Mouse (Mus musculus) heart, embryonic 13.5 days (tissue): ENCODE measurements around the gene Tns3. TPM values are rescaled to one million over a fixed set of nuclear protein-coding genes. Genes with fewer than 3 reads are reported as not detected.

Source experiments
- ATAC-seq: fragments of 200-750 bp; cut with Nextera tagmentation; 2 replicates; pipeline ENCODE4 v1.8.0; 2017; ENCODE audit warnings: moderate TSS enrichment; ENCODE audit not compliant: insufficient number of reproducible peaks, low FRiP score, low TSS enrichment; ENCODE audit errors: extremely low read depth
- H3K27ac ChIP-seq: fragments of 300-500 bp; sonication (generic); replicated peaks from 2 replicates; pipeline ENCODE4 v1.5.1; 2015; ENCODE audit warnings: moderate library complexity, mild to moderate bottlenecking, inconsistent platforms
- H3K27me3 ChIP-seq: fragments of 300-500 bp; sonication (generic); replicated peaks from 2 replicates; pipeline ENCODE4 v1.6.1; 2015; ENCODE audit warnings: mild to moderate bottlenecking, inconsistent platforms
- H3K36me3 ChIP-seq: fragments of 300-500 bp; sonication (generic); 2 replicates; pipeline ENCODE4 v1.6.1; 2015; ENCODE audit warnings: mild to moderate bottlenecking, inconsistent platforms
- H3K4me1 ChIP-seq: fragments of 300-500 bp; sonication (generic); 2 replicates; pipeline ENCODE4 v1.6.1; 2015; ENCODE audit warnings: inconsistent platforms
- H3K4me2 ChIP-seq: fragments of 300-500 bp; sonication (generic); 2 replicates; pipeline ENCODE4 v1.6.1; 2015; ENCODE audit warnings: inconsistent platforms, mild to moderate bottlenecking, moderate library complexity
- H3K4me3 ChIP-seq: fragments of 300-500 bp; sonication (generic); 2 replicates; pipeline ENCODE4 v1.5.1; 2015; ENCODE audit warnings: moderate library complexity, mild to moderate bottlenecking, inconsistent platforms
- H3K9ac ChIP-seq: fragments of 300-500 bp; sonication (generic); 2 replicates; pipeline ENCODE4 v1.6.1; 2015; ENCODE audit warnings: inconsistent platforms, mild to moderate bottlenecking, moderate library complexity
- H3K9me3 ChIP-seq: fragments of 300-500 bp; sonication (generic); 2 replicates; pipeline ENCODE4 v1.6.1; 2016; ENCODE audit warnings: inconsistent platforms
- WGBS: fragments of 180-500 bp; shearing (Covaris S2); methylation state at CpG from one replicate; pipeline ENCODE4 v1.1.7; 2015; ENCODE audit warnings: mixed read lengths; 5-methylcytosine and 5-hydroxymethylcytosine counted together
- polyA plus RNA-seq: library from polyadenylated mRNA; unstranded; fragments of >200 nt; fragmentation: Nextera tagmentation; extraction: Ambion mirVana; gene quantifications from 2 replicates; pipeline ENCODE4 v1.2.1, GENCODE M21; 2015

The Tns3 gene
- polyA plus RNA-seq, 1 experiment from 2014 or later: 15.2 TPM

DNA sequence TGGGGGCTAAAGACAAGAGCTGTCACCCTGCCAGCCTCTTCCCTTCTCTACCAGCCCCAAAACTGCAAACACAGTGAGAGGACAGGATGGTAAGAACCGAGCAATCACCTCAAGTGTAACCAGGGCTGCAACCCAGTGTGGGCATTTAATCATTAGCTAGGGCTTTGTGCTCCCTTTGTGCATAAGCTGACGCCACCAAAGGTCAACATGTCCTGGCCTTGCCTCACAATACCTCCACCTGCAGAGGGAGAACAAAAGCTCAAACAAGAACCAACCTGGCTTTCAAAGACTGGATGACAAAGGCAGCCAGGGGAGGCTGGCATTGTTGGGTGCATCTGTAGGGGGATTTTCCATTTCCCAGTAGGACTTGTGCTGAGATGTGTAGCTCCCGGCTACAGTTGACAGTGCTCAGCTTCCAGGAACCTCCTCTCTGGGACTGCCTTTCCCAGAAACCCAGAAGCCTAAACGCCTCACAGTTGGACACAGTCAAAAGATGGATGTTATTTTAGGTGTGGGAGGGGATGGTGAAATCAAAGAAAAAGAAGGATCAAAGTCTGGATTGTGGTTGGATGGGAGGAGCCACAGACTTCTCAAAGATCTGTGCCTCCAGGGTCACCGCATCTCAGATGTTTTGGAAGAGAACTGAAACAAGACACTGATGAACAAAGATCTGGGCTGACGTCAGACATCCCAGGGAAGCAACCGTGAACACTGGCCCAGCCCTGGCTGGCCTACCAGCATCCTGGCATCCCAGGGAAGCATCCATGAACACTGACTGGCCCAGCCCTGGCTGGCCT is 94.9 kb downstream of the Tns3 start:
- no peak for ATAC-seq
- WGBS: 60% methylated on average over 7 of the region's 7 CpGs
- Histone ChIP-seq H3K4me1 (peaks cover 24% of the 10 kb centered on the region), H3K4me2 (no peak overlapping the region), H3K36me3 (peaks cover 13% of the 10 kb centered on the region), H3K9me3 (0 out of 2 replicates have a peak, but pooled peaks cover 7% of the 10 kb centered on the region), H3K27ac (no peak overlapping the region), H3K4me3 (no peak overlapping the region), H3K27me3 (no peaks in the 10 kb centered on the region), H3K9ac (no peak overlapping the region)

- Histone ChIP-seq H3K9ac (no peak overlapping the region), H3K4me3 (no peak overlapping the region), H3K27me3 (no peaks in the 10 kb centered on the region), H3K9me3 (0 out of 2 replicates have a peak, but pooled peaks cover 7% of the 10 kb centered on the region), H3K4me1 (peaks cover 24% of the 10 kb centered on the region), H3K36me3 (peaks cover 13% of the 10 kb centered on the region), H3K4me2 (no peak overlapping the region), H3K27ac (no peak overlapping the region)
- no peak for ATAC-seq
- WGBS: 78% methylated on average over 7 of the region's 7 CpGs
Observed at GRCm38 (mm10) chr11:8568829-8569228, 95.5 kb downstream of the Tns3 start.

DNA sequence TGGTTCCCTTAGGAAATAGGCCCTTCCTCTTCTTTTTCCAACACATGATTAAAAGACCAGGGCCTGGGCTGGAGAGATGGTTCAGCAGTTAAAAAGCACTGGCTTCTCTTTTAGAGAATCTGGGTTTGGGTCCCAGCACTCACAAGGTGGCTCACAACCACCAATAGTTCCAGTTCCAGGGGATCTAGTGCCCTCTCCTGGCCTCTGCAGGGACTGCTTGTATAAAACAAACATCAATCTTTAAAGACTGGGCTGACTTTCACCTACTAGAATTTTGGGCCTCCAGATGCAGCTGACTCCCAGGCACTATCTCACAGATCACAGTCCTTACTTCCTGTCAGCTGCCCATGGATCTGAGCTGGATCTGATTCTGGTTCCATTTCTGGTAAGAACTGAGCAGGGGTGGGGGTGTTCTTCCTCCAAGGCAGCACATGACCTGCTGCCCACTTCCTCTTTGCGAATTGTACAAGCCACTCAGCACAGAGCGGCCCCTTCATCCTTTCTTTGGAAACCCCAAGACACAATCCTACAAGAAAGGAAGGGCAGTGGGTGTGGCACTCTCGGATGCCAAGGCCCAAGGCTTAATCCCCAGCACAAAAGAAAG is 98.0 kb downstream of the Tns3 start:
- Histone ChIP-seq H3K36me3 (peaks cover 13% of the 10 kb centered on the region), H3K27ac (no peak overlapping the region), H3K4me3 (no peak overlapping the region), H3K9me3 (0 out of 2 replicates have a peak, but pooled peaks cover 7% of the 10 kb centered on the region), H3K27me3 (no peaks in the 10 kb centered on the region), H3K4me2 (no peak overlapping the region), H3K9ac (no peak overlapping the region), H3K4me1 (peaks cover 8% of the 10 kb centered on the region; the same call in 1 of the 2 replicates)
- WGBS: 84% methylated on average over 3 of the region's 3 CpGs
- ATAC-seq: no peak

- H3K4me1 ChIP-seq: peaks cover 30% of the 10 kb centered on the region
- H3K4me3 ChIP-seq: no peak overlapping the region
- no peak overlapping the region for H3K9ac ChIP-seq
- no peaks in the 10 kb centered on the region for H3K36me3 ChIP-seq
- no peaks in the 10 kb centered on the region for H3K9me3 ChIP-seq
- H3K27ac ChIP-seq: no peak overlapping the region
- H3K4me2 ChIP-seq: no peak overlapping the region
- 83% methylated on average over 12 of the region's 12 CpGs for WGBS
- H3K27me3 ChIP-seq: no peaks in the 10 kb centered on the region
- ATAC-seq: no peak
Observed at GRCm38 (mm10) chr11:8558761-8559282, 105.5 kb downstream of the Tns3 start.

DNA sequence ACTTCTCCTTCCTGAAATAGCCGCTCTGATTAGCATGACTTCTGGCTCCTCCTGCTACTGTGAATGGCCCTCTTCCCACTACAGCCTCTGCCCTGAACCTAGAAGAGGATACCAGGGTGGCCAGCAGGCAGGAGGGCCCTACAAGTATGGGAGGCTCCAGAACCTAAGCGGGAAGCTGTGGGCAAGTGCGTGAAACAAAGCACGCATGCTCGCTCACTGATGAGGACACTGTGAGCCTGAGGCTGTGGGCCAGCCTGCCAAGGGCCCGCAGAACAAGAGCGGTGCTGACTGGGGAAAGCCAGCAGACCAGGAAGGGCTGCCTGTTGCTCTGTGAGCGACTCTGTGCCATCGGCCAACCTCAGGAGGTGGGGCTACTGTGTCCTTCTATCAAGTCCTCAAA is 106.1 kb downstream of the Tns3 start:
- Histone ChIP-seq H3K36me3 (no peaks in the 10 kb centered on the region), H3K9ac (no peak overlapping the region), H3K27me3 (no peaks in the 10 kb centered on the region), H3K9me3 (no peaks in the 10 kb centered on the region), H3K4me1 (peaks cover 30% of the 10 kb centered on the region), H3K27ac (0 out of 2 replicates have a peak overlapping the region, but pooled peaks have one; percentile 17), H3K4me3 (no peak overlapping the region), H3K4me2 (no peak overlapping the region)
- no peak for ATAC-seq
- 68% methylated on average over 9 of the region's 9 CpGs for WGBS

DNA sequence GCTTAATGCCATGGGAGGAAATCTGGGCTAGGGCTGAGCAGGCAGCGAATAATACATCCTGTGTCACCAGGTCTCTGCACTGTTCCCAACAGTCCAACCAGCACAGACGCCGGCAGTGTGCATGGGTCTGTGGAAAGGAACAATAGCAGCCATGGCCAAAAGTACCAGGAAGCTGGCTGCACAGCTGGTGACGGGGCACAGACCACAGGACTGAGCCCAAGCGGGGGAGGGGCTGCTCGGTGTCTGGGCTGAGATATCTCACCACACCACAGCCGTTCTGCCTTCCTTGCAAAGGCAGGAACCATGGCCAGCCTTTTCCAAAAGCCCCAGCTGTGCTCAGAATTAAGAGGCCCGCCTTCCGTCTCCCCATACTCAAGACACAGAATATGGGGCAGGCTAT is 107.3 kb downstream of the Tns3 start:
- Histone ChIP-seq H3K4me1 (peaks cover 30% of the 10 kb centered on the region), H3K36me3 (no peaks in the 10 kb centered on the region), H3K9ac (no peak overlapping the region), H3K4me2 (peak overlapping the region; percentile 4; the same call in 1 of the 2 replicates), H3K9me3 (no peaks in the 10 kb centered on the region), H3K27me3 (no peaks in the 10 kb centered on the region), H3K27ac (peak overlapping the region; percentile 39; the same call in 1 of the 2 replicates), H3K4me3 (no peak overlapping the region)
- no peak for ATAC-seq
- WGBS: 28% methylated on average over 9 of the region's 9 CpGs

GRCm38 (mm10) chr11:8551710-8552109 is 112.6 kb downstream of the Tns3 start:
- Histone ChIP-seq H3K9ac (no peak overlapping the region), H3K4me2 (no peak overlapping the region), H3K27ac (no peak overlapping the region), H3K27me3 (no peaks in the 10 kb centered on the region), H3K36me3 (peaks cover 14% of the 10 kb centered on the region), H3K4me1 (peaks cover 26% of the 10 kb centered on the region), H3K4me3 (no peak overlapping the region), H3K9me3 (no peaks in the 10 kb centered on the region)
- ATAC-seq: no peak
- WGBS: 86% methylated on average over 5 of the region's 5 CpGs

- no peak overlapping the region for H3K4me2 ChIP-seq
- WGBS: 32% methylated on average over 5 of the region's 5 CpGs
- H3K9me3 ChIP-seq: no peaks in the 10 kb centered on the region
- no peak for ATAC-seq
- H3K36me3 ChIP-seq: peaks cover 28% of the 10 kb centered on the region
- peaks cover 22% of the 10 kb centered on the region for H3K4me1 ChIP-seq
- H3K4me3 ChIP-seq: no peak overlapping the region
- no peaks in the 10 kb centered on the region for H3K27me3 ChIP-seq
- 0 out of 2 replicates have a peak overlapping the region, but pooled peaks have one; percentile 1 for H3K27ac ChIP-seq
- no peak overlapping the region for H3K9ac ChIP-seq
Observed at GRCm38 (mm10) chr11:8547661-8548060, 116.7 kb downstream of the Tns3 start.

- Histone ChIP-seq H3K36me3 (peaks cover 28% of the 10 kb centered on the region), H3K27ac (no peak overlapping the region), H3K9me3 (no peaks in the 10 kb centered on the region), H3K27me3 (no peaks in the 10 kb centered on the region), H3K4me3 (no peak overlapping the region), H3K4me1 (peaks cover 40% of the 10 kb centered on the region), H3K4me2 (no peak overlapping the region), H3K9ac (no peak overlapping the region)
- WGBS: 92% methylated on average over 1 of the region's 1 CpGs
- ATAC-seq: no peak
Observed at GRCm38 (mm10) chr11:8545798-8546197, 118.5 kb downstream of the Tns3 start.

DNA sequence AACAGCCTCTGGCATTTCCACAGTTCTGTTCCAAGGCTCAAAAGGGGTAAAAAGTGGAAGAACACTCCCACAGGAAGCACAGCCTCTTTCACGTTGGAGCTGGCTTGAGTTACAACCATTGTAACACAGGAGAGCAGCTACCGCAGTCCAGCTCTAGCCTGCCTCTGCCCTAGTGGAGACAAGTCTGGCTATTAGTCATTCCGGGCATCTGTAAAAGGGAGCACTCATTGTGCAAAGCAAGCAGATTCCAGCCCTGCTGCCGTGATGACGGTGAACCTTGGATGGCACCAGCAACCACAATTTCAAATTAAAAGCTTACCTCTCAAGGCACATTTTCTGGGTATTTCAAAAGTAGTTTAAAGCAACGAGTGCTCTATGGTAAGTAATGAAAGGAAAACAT is 120.0 kb downstream of the Tns3 start:
- H3K4me3 ChIP-seq: no peak overlapping the region
- no peaks in the 10 kb centered on the region for H3K9me3 ChIP-seq
- no peak for ATAC-seq
- WGBS: 53% methylated on average over 6 of the region's 6 CpGs
- peaks cover 31% of the 10 kb centered on the region for H3K36me3 ChIP-seq
- no peak overlapping the region for H3K9ac ChIP-seq
- no peak overlapping the region for H3K27ac ChIP-seq
- H3K4me2 ChIP-seq: no peak overlapping the region
- no peaks in the 10 kb centered on the region for H3K27me3 ChIP-seq
- H3K4me1 ChIP-seq: peaks cover 47% of the 10 kb centered on the region

GRCm38 (mm10) chr11:8541222-8541815 is 123.0 kb downstream of the Tns3 start:
- 72% methylated on average over 9 of the region's 9 CpGs for WGBS
- H3K36me3 ChIP-seq: peaks cover 16% of the 10 kb centered on the region; the same call in 1 of the 2 replicates
- H3K4me3 ChIP-seq: no peak overlapping the region
- no peaks in the 10 kb centered on the region for H3K9me3 ChIP-seq
- H3K4me2 ChIP-seq: no peak overlapping the region
- ATAC-seq: no peak
- peaks cover 53% of the 10 kb centered on the region for H3K4me1 ChIP-seq
- H3K27ac ChIP-seq: no peak overlapping the region; the same call in 1 of the 2 replicates
- H3K9ac ChIP-seq: no peak overlapping the region
- no peaks in the 10 kb centered on the region for H3K27me3 ChIP-seq
